Mouse (Mus musculus) heart, embryonic 11.5 days (tissue): ENCODE data around the gene Esrrb. TPM values are rescaled to one million over a fixed set of nuclear protein-coding genes. Genes with fewer than 3 reads are reported as not detected.

Experiments
- ATAC-seq: fragments of 200-750 bp; cut with Nextera tagmentation; replicated peaks from 2 replicates; pipeline ENCODE4 v1.8.0; 2017; ENCODE audit warnings: moderate library complexity; ENCODE audit not compliant: insufficient number of reproducible peaks, low FRiP score, low TSS enrichment
- H3K27ac ChIP-seq: fragments of 300-500 bp; sonication (generic); 2 replicates; pipeline ENCODE4 v1.5.1; 2014; ENCODE audit warnings: mild to moderate bottlenecking, low read depth, low read length
- H3K27me3 ChIP-seq: fragments of 300-500 bp; sonication (generic); 2 replicates; pipeline ENCODE4 v1.6.1; 2014; ENCODE audit warnings: mild to moderate bottlenecking, low read length, mixed read lengths; ENCODE audit not compliant: control insufficient read depth, insufficient read depth
- H3K36me3 ChIP-seq: fragments of 300-500 bp; sonication (generic); 2 replicates; pipeline ENCODE4 v1.6.1; 2014; ENCODE audit warnings: mild to moderate bottlenecking, low read length, moderate library complexity, mixed read lengths; ENCODE audit not compliant: control insufficient read depth, insufficient read depth
- H3K4me1 ChIP-seq: fragments of 300-500 bp; sonication (generic); 2 replicates; pipeline ENCODE4 v1.6.1; 2014; ENCODE audit warnings: low read length; ENCODE audit not compliant: control insufficient read depth, insufficient read depth
- H3K4me2 ChIP-seq: fragments of 300-500 bp; sonication (generic); 2 replicates; pipeline ENCODE4 v1.6.1; 2014; ENCODE audit warnings: mild to moderate bottlenecking, moderate library complexity
- H3K4me3 ChIP-seq: fragments of 300-500 bp; sonication (generic); 2 replicates; pipeline ENCODE4 v1.5.1; 2014; ENCODE audit warnings: low read depth, low read length
- H3K9ac ChIP-seq: fragments of 300-500 bp; sonication (generic); 2 replicates; pipeline ENCODE4 v1.6.1; 2014; ENCODE audit warnings: mild to moderate bottlenecking, low read depth, low read length, moderate library complexity
- H3K9me3 ChIP-seq: fragments of 300-500 bp; sonication (generic); replicated peaks from 2 replicates; pipeline ENCODE4 v1.6.1; 2016; ENCODE audit warnings: low read length; ENCODE audit not compliant: control insufficient read depth
- WGBS: fragments of 180-500 bp; shearing (Covaris S2); extraction: QIAGEN DNeasy Blood & Tissue Kit; methylation state at CpG from one replicate; pipeline ENCODE4 v1.1.7; 2014; ENCODE audit not compliant: insufficient replicate concordance; 5-methylcytosine and 5-hydroxymethylcytosine counted together
- polyA plus RNA-seq: library from polyadenylated mRNA; unstranded; fragments of >200 nt; fragmentation: Nextera tagmentation; extraction: Ambion mirVana; gene quantifications from 2 replicates; pipeline ENCODE4 v1.2.1, GENCODE M21; 2014

Esrrb gene
- polyA plus RNA-seq, 1 experiment from 2014 or later, result 1.6 TPM

DNA sequence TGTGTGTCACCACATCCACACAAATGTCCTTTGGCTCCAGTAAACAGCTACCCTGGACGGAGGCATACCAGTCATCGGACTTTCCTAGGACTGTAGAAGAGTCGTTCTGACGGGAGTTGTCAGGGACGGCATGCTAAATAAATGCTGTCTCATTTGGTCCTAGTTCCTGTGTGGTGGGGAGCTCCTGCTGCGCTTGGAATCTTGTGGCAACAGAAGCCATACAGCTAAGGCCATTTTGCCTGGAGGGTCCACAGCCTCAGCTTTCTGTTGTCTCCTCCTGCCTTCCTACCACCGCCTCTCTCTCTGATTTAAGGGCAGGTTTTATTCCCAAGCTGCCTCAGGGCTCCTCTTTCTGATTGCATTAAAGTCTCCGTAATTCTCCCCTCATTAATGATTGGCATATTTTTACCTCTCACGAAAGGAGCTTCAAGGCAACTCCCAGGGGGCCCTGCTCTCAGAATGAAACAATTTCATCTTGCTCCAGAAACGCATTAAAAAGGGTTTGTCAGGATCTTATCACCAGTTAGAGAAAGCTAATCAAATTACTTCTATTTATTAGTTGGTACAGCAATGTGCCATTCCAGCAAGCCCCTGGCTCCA is 26.9 kb downstream of the Esrrb start:
- H3K9me3 ChIP-seq, result no peaks in the 10 kb centered on the region
- WGBS, result 68% methylated on average over 10 of the region's 10 CpGs
- no peak for ATAC-seq

DNA sequence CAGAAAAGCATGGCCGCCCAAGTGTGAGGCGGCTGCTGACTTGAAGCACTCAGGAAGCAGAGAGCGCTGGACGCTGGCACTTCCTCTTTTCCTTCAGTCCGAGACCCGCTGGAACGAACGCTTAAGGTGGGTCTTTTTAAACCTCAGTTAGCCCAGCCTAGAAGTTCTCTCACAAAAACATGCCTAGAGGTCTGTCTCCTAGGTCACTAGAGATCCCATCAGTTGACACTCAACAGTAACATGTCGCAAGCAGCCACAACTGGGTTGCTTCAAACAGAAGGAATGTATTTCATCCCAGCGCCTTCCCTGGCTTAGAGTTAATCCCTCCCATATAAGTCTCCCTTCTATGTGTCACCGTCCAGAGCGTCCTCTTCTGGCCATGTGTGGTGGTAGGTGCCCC is 33.9 kb downstream of the Esrrb start:
- Histone ChIP-seq H3K27ac (0 out of 2 replicates have a peak overlapping the region, but pooled peaks have one; percentile 41), H3K4me3 (no peak overlapping the region), H3K9ac (no peak overlapping the region), H3K36me3 (no peaks in the 10 kb centered on the region), H3K9me3 (no peaks in the 10 kb centered on the region), H3K4me1 (peaks cover 17% of the 10 kb centered on the region), H3K27me3 (no peaks in the 10 kb centered on the region), H3K4me2 (no peak overlapping the region)
- ATAC-seq, result no peak
- 75% methylated on average over 12 of the region's 12 CpGs for WGBS

More for the DNA sequence above, 26.9 kb downstream of the Esrrb start:
- Histone ChIP-seq H3K4me2 (no peak overlapping the region), H3K4me1 (no peaks in the 10 kb centered on the region), H3K9ac (no peak overlapping the region), H3K4me3 (no peak overlapping the region), H3K27me3 (no peaks in the 10 kb centered on the region), H3K27ac (no peak overlapping the region), H3K36me3 (no peaks in the 10 kb centered on the region)

DNA sequence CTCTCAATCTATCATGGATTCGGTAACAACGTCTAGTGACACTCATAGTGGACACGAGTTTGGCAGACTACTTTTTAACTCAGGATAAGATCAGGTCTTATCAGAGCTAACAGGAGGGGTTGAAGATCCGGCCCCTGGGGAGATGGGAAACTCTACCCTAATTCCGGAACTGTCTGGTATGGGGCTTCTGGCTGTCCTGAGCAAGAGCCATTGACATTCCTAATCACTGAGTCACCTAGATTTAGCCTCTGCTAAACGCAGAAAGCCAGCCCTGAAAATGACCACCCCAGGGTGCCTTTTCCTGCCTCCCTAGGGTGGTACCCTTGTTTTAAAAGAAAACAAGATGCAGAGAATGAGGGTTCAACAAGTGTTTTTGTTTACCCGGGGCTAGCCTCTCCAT is 34.4 kb downstream of the Esrrb start:
- Histone ChIP-seq H3K27ac (peak overlapping the region; percentile 41; the same call in 1 of the 2 replicates), H3K4me1 (peaks cover 17% of the 10 kb centered on the region), H3K36me3 (no peaks in the 10 kb centered on the region), H3K4me2 (no peak overlapping the region), H3K9me3 (no peaks in the 10 kb centered on the region), H3K4me3 (no peak overlapping the region), H3K27me3 (no peaks in the 10 kb centered on the region), H3K9ac (no peak overlapping the region)
- no peak for ATAC-seq
- WGBS, result 14% methylated on average over 7 of the region's 7 CpGs

DNA sequence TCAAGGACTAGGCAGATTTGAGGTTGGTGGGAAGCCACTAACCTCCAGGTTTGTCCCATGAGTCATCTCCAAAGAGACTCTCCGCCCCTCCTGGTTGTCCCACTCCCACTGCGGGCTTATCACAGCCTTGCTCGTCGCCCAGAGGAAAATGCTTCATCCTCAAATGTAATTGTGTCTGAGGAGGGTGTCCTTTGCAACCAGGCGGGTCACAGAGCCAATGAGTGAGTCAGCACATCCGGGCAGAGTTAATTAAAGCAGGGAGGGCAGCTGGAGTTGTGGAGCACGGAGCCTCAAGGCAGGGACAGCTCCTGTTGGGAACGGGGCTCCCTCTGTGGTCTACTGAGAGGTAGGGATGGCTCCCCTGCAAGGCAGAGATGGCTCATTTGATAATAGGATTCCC is 37.8 kb downstream of the Esrrb start:
- Histone ChIP-seq H3K4me1 (peaks cover 17% of the 10 kb centered on the region), H3K4me3 (no peak overlapping the region), H3K27ac (no peak overlapping the region), H3K36me3 (no peaks in the 10 kb centered on the region), H3K9ac (no peak overlapping the region), H3K4me2 (no peak overlapping the region), H3K27me3 (peaks cover 11% of the 10 kb centered on the region), H3K9me3 (no peaks in the 10 kb centered on the region)
- no peak for ATAC-seq
- 12% methylated on average over 8 of the region's 8 CpGs for WGBS

DNA sequence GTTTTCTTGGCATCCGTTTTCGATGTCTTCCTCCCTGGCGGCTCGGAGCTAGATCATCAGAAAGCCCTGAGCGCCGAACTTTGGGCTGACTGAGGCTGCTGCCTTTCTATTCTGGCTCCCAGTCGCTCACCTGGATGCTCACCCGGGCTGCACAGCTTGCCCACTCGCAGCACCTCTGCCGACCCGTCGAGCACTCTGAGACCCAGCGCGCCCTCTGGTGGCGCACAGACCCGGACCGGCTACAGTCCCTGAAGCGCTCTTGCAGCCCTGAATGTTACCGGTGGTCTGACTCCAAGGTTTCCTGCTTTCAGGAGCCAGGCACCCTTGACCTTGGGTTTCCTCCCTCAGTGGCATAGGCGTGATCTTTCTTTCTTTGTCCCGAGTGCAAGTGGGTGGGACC is 41.8 kb downstream of the Esrrb start:
- H3K27ac ChIP-seq, result no peak overlapping the region
- no peaks in the 10 kb centered on the region for H3K36me3 ChIP-seq
- no peak overlapping the region for H3K9ac ChIP-seq
- 2% methylated on average over 21 of the region's 21 CpGs for WGBS
- peak overlapping the region; percentile 54 for H3K4me2 ChIP-seq
- 0 out of 2 replicates have a peak, but pooled peaks have one; percentile 31 for ATAC-seq
- H3K4me1 ChIP-seq, result peaks cover 8% of the 10 kb centered on the region; the same call in 1 of the 2 replicates
- H3K9me3 ChIP-seq, result no peaks in the 10 kb centered on the region
- peaks cover 16% of the 10 kb centered on the region for H3K27me3 ChIP-seq
- peak overlapping the region; percentile 22; the same call in 1 of the 2 replicates for H3K4me3 ChIP-seq

DNA sequence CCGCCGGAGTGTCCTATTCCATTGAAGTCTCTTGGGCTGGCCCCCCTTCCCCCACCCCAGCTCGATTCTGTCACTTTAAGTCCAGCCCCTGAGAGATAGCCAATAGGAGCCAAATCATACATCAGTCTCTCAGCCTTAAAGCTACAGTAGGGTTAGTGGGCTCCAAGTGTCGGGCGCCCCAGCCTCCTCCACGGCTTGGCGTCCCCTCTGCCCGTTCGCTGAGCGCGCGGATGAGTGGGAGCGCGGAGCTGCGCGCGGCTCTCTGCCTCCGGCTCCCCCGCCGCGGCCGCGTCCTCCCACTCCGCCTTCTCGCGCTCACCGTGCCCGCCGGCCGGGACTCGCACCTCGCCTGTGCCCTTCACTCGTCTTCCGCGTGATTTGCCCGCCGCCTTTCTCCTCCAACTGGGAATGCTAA is 60.6 kb downstream of the Esrrb start:
- WGBS, result under 1% methylated on average over 36 of the region's 37 CpGs
- peak overlapping the region; percentile 13; the same call in 1 of the 2 replicates for H3K9ac ChIP-seq
- no peaks in the 10 kb centered on the region for H3K4me1 ChIP-seq
- peak overlapping the region; percentile 52 for H3K4me3 ChIP-seq
- ATAC-seq, result peak; percentile 69
- H3K4me2 ChIP-seq, result peak overlapping the region; percentile 66
- H3K36me3 ChIP-seq, result no peaks in the 10 kb centered on the region
- H3K9me3 ChIP-seq, result no peaks in the 10 kb centered on the region
- peaks cover 54% of the 10 kb centered on the region for H3K27me3 ChIP-seq
- H3K27ac ChIP-seq, result no peak overlapping the region

DNA sequence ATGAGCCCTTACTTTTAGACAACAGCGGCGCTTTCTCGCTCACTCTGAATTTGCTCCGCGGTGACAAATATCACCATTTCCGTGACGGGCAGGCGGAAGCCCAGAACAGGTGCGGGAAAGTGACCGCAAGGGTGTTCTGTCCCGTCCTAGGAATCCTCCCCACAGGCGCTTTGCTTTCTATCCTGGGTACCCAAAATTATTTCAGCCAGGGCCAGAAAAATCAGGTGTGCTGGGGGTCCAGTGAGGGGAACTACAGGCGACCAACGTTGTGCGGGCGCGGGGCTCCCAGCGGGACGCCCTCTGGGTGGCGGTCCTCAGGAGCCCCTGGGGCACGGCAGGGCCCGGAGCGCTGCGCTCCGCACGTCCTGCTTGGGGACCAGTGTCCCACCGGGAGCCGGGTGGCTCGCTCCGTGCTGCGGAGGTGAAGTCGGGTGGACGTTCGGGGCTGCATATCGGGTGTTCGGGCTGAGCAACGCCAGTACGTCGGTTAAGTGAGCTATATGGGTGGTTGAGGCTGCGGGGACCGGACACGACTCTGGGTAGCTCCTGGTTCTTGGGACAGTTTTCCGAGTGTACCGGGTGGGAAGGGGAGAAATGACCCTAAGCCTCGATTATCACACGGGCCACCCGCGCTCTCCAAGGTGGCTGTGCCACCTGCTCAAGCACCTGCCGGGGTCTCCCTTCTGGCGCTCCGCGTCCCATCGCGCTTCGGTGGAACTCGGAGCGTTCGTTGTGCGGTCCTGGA is 61.4 kb downstream of the Esrrb start:
- no peaks in the 10 kb centered on the region for H3K4me1 ChIP-seq
- H3K4me2 ChIP-seq, result peak overlapping the region; percentile 66
- peak overlapping the region; percentile 13; the same call in 1 of the 2 replicates for H3K9ac ChIP-seq
- H3K36me3 ChIP-seq, result no peaks in the 10 kb centered on the region
- H3K27ac ChIP-seq, result no peak overlapping the region
- H3K27me3 ChIP-seq, result peaks cover 54% of the 10 kb centered on the region
- H3K9me3 ChIP-seq, result no peaks in the 10 kb centered on the region
- ATAC-seq, result no peak
- WGBS, result 2% methylated on average over 59 of the region's 59 CpGs
- peak overlapping the region; percentile 52 for H3K4me3 ChIP-seq

DNA sequence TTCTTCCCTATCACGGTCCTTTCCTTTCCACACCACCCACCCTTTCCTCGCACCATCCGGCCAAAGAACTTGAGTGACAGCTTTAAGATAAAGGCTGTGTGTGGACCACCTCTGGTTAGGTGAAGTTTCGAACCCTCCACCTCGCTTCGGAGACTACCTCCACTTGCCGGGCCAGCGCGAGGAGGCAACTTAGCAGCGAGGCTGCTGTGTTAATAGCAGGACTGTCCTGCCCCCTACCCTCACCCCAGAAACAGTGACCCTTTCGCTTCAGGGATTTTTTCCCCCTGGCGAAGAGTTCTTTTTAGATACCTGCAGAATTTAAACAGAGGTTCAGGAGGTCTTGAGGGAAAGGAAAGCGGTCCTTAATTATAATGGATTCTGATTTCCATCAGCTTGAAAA is 62.2 kb downstream of the Esrrb start:
- peak overlapping the region; percentile 66 for H3K4me2 ChIP-seq
- H3K9ac ChIP-seq, result no peak overlapping the region
- H3K27me3 ChIP-seq, result peaks cover 54% of the 10 kb centered on the region
- peak overlapping the region; percentile 52; the same call in 1 of the 2 replicates for H3K4me3 ChIP-seq
- 7% methylated on average over 13 of the region's 13 CpGs for WGBS
- no peak overlapping the region for H3K27ac ChIP-seq
- ATAC-seq, result no peak
- no peaks in the 10 kb centered on the region for H3K4me1 ChIP-seq
- H3K9me3 ChIP-seq, result no peaks in the 10 kb centered on the region
- H3K36me3 ChIP-seq, result no peaks in the 10 kb centered on the region
